Mouse (Mus musculus) bone marrow, adult 2 months (tissue): ENCODE data around the gene Klhl41.
"Not testable (repeated sequence)": the region's sequence is repeated elsewhere in the genome, so short reads cannot be mapped to it uniquely, and the experiment has no call there.

Experiments used
- CTCF ChIP-seq: fragments of 200-500 bp; IDR thresholded peaks from 2 replicates; pipeline ENCODE4 v1.5.1; 2011; ENCODE audit warnings: low read length, control low read depth; ENCODE audit not compliant: control insufficient read depth, insufficient read depth
- POLR2A ChIP-seq: fragments of 200-500 bp; IDR thresholded peaks from 2 replicates; pipeline ENCODE4 v1.6.1; 2011; ENCODE audit warnings: low read depth, mild to moderate bottlenecking, control low read depth, low read length, borderline replicate concordance; ENCODE audit not compliant: control insufficient read depth

- TF ChIP-seq POLR2A, CTCF: not testable (repeated sequence)
These were observed 31.9 kb upstream of the Klhl41 start for GRCm38 (mm10) chr2:69637989-69638388.
